Mouse (Mus musculus) forebrain, embryonic 10.5 days (tissue): Measurements from ENCODE around the gene Qrsl1. TPM values are rescaled to one million over a fixed set of nuclear protein-coding genes. Genes with fewer than 3 reads are reported as not detected.
A peak's percentile ranks its signal among the peaks of the same experiment; 100 is the strongest.
"Not testable (repeated sequence)": the region's sequence is repeated elsewhere in the genome, so short reads cannot be mapped to it uniquely, and the experiment has no call there.

Source experiments
- DNase-seq: peaks from one replicate; pipeline ENCODE4 v3.0.0-alpha.2; 2017; ENCODE audit warnings: low spot score; ENCODE audit errors: extremely low spot score
- H3K27ac ChIP-seq: fragments of 300-500 bp; sonication (generic); 2 replicates; pipeline ENCODE4 v1.5.1; 2016; ENCODE audit warnings: mild to moderate bottlenecking
- H3K27me3 ChIP-seq: fragments of 300-500 bp; sonication (generic); 2 replicates; pipeline ENCODE4 v1.6.1; 2016; ENCODE audit warnings: mild to moderate bottlenecking; ENCODE audit not compliant: poor library complexity, severe bottlenecking
- H3K36me3 ChIP-seq: fragments of 300-500 bp; sonication (generic); replicated peaks from 2 replicates; pipeline ENCODE4 v1.6.1; 2016; ENCODE audit warnings: mild to moderate bottlenecking, moderate library complexity
- H3K4me1 ChIP-seq: fragments of 300-500 bp; sonication (generic); 2 replicates; pipeline ENCODE4 v1.6.1; 2016
- H3K4me3 ChIP-seq: fragments of 300-500 bp; sonication (generic); 2 replicates; pipeline ENCODE4 v1.5.1; 2016; ENCODE audit warnings: mild to moderate bottlenecking, moderate library complexity
- H3K9me3 ChIP-seq: fragments of 300-500 bp; sonication (generic); 2 replicates; pipeline ENCODE4 v1.6.1; 2016; ENCODE audit warnings: mild to moderate bottlenecking, moderate library complexity
- WGBS: fragments of 180-500 bp; shearing (Covaris S2); methylation state at CpG from one replicate; pipeline ENCODE4 v1.1.7; 2016; 5-methylcytosine and 5-hydroxymethylcytosine counted together
- polyA plus RNA-seq: library from polyadenylated mRNA; unstranded; fragments of >200 nt; fragmentation: Nextera tagmentation; extraction: Ambion mirVana; gene quantifications from 2 replicates; pipeline ENCODE4 v1.2.1, GENCODE M21; 2016

Qrsl1 gene
- 25.2 and 28.8 TPM in 2 replicates for polyA plus RNA-seq

DNA sequence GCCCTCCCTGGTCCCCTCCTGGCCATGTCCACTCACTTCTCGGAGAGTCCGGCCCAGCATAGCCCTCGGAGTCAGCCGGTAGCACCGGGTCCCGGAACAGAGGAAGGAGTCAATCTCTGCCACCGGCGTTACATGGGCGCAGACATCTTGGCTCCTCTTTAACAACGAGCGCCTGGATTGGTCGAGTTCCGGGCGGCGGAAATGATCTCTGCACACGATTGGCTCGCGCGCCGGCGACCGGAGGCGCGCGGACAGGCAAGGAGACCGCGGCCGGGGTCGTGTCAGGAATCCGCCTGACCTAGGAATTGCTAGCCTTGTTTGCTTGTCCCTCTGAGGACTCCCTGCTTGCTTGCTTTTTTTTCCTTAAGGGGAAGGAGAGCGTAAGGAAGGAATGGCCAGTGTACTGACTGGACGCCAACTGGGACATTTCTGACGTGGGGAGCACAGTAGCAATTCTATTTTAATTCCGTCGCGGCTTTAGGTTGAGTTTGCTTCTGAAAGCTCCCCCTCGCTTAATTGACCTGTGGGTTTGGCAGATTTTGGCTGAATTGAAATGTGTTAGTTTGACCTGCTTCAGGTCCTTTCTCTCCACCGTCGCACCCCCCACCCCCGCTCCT lies at the start of gene Qrsl1, which contains the start of gene Rtn4ip1:
Gene Qrsl1 (minus strand): TSS at position 168 of the 617 bp plus-strand sequence.
Gene Rtn4ip1 (plus strand): TSS at position 230 of the 617 bp plus-strand sequence.
- peak; percentile 96 for DNase-seq
- Histone ChIP-seq H3K36me3 (peaks cover 18% of the 10 kb centered on the region; the same call in 1 of the 2 replicates), H3K4me3 (peak within 1 kb of the TSS; percentile 88), H3K27ac (peak within 1 kb of the TSS; percentile 95), H3K9me3 (no peaks in the 10 kb centered on the region), H3K27me3 (no peaks in the 10 kb centered on the region), H3K4me1 (peaks cover 22% of the 10 kb centered on the region)
- WGBS = under 1% methylated on average over 40 of the region's 40 CpGs

DNA sequence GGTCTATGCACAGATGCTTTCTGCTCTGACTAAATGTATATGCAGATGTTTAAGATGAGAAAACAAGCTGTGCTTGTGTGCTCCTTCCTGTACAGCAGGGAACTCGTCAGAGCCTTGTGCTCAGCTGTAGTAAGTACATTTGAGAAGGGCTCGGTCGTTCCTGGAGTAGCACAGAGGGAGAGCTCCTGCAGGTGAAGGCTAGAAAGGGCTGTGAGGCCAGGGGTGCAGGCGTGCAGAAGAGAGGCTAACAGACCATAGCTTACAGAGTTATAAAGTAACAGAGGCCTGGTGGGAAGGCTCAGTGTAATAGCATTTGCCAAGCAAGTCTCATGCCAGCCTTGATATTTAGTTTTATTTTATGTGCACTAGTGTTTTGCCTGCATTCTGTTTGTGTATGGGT lies 43.9 kb upstream of the Qrsl1 start:
- Histone ChIP-seq H3K9me3 (no peaks in the 10 kb centered on the region), H3K36me3 (peaks cover 27% of the 10 kb centered on the region), H3K27ac (no peak overlapping the region), H3K4me3 (no peak overlapping the region), H3K4me1 (0 out of 2 replicates have a peak, but pooled peaks cover 4% of the 10 kb centered on the region), H3K27me3 (no peaks in the 10 kb centered on the region)
- 89% methylated on average over 4 of the region's 4 CpGs for WGBS
- no peak for DNase-seq

DNA sequence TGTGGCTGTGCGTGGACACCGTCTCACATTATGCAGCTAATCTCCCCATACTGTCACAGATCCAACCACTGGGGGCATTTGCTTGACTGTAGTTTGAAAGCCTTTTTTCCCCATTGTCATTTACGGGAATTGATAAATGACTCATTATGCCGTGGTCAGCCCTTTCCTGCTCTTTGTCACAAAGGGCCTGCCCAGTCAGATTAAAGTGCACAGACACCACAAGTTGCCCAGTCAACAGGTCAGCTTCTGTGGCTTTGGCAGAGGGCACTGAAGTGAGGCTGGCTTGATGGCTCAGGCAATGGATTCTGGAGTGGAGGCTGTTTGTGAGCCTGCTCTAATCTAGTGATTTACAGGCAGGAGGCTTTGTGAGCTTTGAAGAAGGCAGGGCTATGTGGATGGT lies 42.2 kb upstream of the Qrsl1 start:
- Histone ChIP-seq H3K4me1 (0 out of 2 replicates have a peak, but pooled peaks cover 4% of the 10 kb centered on the region), H3K27ac (no peak overlapping the region), H3K4me3 (no peak overlapping the region), H3K36me3 (peaks cover 29% of the 10 kb centered on the region), H3K9me3 (no peaks in the 10 kb centered on the region), H3K27me3 (no peaks in the 10 kb centered on the region)
- WGBS = 68% methylated on average over 4 of the region's 4 CpGs
- DNase-seq = no peak

DNA sequence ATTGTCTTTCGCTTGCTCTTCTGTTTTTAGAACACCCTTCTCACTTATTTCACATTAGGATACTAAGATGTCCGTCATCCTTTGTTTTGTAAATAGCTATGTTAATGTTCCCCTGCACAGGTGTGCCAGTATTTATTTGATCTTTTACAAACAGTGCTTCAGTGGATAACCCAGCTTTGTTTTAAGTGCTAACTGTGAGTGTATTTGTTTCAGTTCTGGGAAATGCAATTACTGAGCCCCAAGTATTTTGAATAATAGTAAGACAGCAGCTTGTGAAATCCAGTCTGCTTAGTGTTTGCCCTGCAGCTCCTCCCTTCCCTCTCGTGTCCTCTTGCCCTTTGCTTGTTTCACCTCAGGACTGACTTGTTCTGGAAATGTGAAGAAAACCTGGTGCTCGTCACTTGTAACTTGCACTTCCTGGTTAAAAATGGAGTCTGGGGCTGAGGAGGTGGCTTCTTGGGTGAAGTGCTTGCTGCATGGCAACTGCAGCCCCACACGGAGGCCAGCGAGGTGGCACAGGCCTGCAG lies 37.7 kb upstream of the Qrsl1 start:
- H3K27ac ChIP-seq = no peak overlapping the region
- DNase-seq = no peak
- H3K4me3 ChIP-seq = no peak overlapping the region
- WGBS = 80% methylated on average over 6 of the region's 6 CpGs
- H3K9me3 ChIP-seq = no peaks in the 10 kb centered on the region
- H3K4me1 ChIP-seq = 0 out of 2 replicates have a peak, but pooled peaks cover 4% of the 10 kb centered on the region
- H3K27me3 ChIP-seq = no peaks in the 10 kb centered on the region
- peaks cover 27% of the 10 kb centered on the region for H3K36me3 ChIP-seq

DNA sequence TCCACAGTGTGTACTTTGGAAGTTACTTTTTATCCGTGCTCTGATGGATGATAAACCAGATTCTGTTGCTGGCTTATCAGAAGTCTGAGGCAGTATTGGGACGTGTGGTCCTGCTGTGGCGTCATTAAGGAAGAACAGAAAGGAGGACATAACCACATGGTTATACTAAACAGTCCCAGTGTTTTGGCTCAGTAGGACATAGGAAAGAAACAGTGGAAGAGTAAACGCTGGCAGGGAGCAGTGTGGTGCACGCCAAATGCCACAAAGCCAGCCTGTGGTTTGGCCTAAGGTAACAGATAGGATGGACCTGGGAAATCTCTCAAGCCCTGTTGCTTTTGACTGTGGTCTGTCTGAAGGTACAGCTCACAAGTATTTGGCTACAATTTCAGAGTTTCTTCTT lies 27.1 kb upstream of the Qrsl1 start:
- Histone ChIP-seq H3K4me1 (no peaks in the 10 kb centered on the region), H3K36me3 (peaks cover 60% of the 10 kb centered on the region), H3K27ac (no peak overlapping the region), H3K9me3 (no peaks in the 10 kb centered on the region), H3K4me3 (no peak overlapping the region), H3K27me3 (no peaks in the 10 kb centered on the region)
- WGBS = 89% methylated on average over 5 of the region's 5 CpGs
- DNase-seq = no peak

DNA sequence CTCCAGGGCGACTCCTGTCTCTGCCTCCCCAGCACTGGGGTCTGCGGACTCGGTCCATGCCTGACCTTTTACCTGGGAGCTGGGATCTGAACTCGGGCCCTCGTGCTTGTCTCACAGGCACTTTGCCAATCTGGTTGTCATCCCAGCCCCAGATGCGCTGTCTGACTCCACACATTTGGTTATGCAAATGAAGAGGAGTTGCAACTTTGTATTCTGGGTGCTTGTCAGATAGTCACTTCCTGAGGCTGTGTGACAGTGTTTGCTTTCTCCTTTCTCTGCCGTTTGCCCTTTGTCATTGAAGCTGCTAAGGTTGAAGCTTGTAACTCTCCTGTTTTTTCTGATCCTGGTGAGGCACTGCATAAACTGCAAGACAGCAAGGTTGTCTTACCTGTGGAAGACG lies 26.2 kb upstream of the Qrsl1 start:
- Histone ChIP-seq H3K27me3 (no peaks in the 10 kb centered on the region), H3K4me3 (no peak overlapping the region), H3K27ac (no peak overlapping the region), H3K4me1 (no peaks in the 10 kb centered on the region), H3K36me3 (peaks cover 63% of the 10 kb centered on the region), H3K9me3 (no peaks in the 10 kb centered on the region)
- WGBS = 91% methylated on average over 8 of the region's 8 CpGs
- DNase-seq = no peak

DNA sequence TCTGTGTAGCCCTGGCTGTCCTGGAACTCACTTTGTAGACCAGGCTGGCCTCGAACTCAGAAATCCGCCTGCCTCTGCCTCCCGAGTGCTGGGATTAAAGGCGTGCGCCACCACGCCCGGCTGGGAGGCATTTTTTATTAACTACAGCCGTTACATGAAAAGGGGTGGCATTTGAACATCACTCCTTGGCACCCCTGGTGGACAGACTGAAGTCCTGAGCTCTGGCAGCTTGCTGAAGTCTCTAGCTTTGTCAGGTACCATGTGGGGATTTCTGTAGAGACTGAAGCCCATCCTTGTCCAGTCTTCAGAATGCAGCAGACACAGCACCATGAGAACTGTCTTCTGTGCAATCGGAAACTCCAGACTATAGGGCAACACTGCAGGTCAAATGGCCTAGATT lies 24.2 kb upstream of the Qrsl1 start:
- not testable (repeated sequence) for H3K4me1 ChIP-seq, H3K9me3 ChIP-seq, H3K27ac ChIP-seq, H3K4me3 ChIP-seq, H3K27me3 ChIP-seq, DNase-seq
- H3K36me3 ChIP-seq = peaks cover 55% of the 10 kb centered on the region
- WGBS = 95% methylated on average over 9 of the region's 9 CpGs

DNA sequence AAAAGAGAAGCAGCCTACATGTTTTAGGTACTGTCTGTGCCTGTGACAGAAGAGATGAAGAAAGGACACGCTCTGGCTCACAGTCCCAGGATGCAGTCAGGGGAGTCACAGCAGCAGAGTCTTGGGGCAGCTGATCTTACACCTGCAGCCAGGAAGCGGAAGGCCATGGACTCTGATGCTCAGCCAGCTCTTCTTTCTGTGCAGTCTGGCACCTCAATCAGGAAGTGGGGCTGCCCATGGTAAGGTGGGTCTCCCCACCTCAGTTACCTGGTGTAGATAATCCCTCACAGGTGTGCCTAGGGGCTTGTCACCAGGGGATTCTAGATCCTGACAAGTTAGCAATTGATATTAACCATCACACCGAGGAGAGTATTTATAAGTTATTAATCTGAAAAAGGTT lies 21.6 kb upstream of the Qrsl1 start:
- H3K4me3 ChIP-seq = no peak overlapping the region
- WGBS = 91% methylated on average over 3 of the region's 3 CpGs
- DNase-seq = no peak
- no peak overlapping the region for H3K27ac ChIP-seq
- no peaks in the 10 kb centered on the region for H3K4me1 ChIP-seq
- no peaks in the 10 kb centered on the region for H3K27me3 ChIP-seq
- H3K36me3 ChIP-seq = peaks cover 31% of the 10 kb centered on the region
- H3K9me3 ChIP-seq = no peaks in the 10 kb centered on the region

DNA sequence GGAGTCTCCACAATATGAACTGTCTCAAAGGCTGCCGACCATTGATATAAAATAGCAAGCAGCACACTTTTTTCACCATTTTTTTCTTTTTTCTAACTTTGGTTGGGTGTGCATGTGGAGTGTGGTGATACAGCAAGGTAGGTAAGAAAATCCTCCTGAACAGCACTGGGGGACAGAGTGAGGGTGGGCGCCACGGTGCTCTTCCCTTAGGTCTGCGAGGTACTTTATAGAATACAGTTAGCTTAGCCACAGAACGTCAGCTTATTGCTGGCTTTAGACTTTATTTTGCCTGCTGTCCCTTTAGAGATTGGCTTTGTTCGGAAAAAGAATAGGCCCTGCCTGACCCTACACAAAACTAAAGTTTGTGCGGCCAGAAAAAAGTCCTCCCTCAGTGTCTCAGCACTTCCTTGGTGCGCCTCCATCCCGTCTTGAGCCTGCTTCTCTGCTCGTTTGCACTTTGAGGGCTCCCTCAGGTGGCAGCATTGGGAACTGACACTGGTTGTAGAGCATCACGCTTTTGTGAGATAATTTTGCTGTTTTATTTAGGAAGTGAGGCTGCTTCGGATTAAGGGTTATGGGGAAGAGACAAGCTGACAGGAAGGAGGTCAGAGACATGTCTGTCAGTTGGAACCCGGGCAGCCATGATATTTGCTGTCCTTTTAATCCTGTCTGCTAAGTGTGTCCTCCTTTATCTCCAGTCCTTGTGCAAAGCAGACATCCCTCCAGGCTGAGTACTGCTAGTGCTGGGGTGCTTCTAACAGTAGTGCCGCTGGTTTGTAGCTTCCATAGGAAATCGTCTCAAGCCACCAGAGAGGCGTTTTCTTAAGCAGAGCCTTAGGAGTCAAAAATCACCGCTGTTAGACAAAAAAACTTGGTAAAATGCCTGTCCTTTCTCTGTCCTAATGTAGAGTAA lies 17.4 kb upstream of the Qrsl1 start:
- no peaks in the 10 kb centered on the region for H3K4me1 ChIP-seq
- DNase-seq = peak; percentile 75
- WGBS = 42% methylated on average over 17 of the region's 17 CpGs
- no peak overlapping the region for H3K4me3 ChIP-seq
- no peaks in the 10 kb centered on the region for H3K27me3 ChIP-seq
- no peaks in the 10 kb centered on the region for H3K9me3 ChIP-seq
- peaks cover 24% of the 10 kb centered on the region for H3K36me3 ChIP-seq
- no peak overlapping the region for H3K27ac ChIP-seq

DNA sequence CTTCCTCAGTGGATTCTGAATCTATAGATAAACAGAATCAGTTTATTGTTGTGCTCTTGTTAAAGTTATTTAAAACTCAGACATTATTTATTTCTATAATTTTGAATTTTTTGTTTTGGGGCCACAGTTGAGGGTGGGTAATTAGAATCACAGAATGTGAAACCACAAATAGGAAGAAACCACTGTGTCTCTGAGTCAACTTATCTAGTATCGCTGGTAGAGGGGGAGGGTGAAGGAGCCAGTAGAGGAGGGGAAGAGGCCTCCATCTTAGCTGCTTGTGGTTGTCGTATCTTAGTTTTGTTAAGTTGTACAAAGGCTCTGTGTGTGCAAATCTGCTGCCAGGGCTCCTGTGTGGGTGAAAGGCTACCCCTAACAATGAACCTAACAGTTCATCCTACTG lies 15.2 kb upstream of the Qrsl1 start:
- no peak overlapping the region for H3K27ac ChIP-seq
- H3K4me1 ChIP-seq = no peaks in the 10 kb centered on the region
- 85% methylated on average over 2 of the region's 2 CpGs for WGBS
- H3K27me3 ChIP-seq = no peaks in the 10 kb centered on the region
- H3K4me3 ChIP-seq = no peak overlapping the region
- H3K36me3 ChIP-seq = peaks cover 13% of the 10 kb centered on the region
- H3K9me3 ChIP-seq = no peaks in the 10 kb centered on the region
- no peak for DNase-seq

DNA sequence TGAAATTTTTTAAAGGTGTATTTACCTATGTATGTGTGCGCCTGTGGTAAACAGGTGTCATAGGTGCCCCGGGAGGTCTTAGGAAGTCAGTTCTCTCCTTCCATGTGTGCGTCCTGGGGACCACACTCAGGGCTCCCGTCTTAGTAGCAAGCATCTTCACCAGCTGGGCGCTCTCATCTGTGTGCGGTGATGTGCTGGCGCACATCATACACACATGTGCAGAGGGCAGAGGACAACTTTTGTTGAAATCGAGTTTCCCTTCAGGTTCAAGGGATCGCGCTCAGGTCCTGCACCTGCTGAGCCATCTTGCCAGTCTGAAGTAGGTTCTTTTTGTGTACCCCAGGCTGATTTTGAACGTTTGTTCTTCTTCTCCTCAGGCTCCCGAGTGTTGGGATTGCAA lies 14.6 kb upstream of the Qrsl1 start:
- Histone ChIP-seq H3K27ac (no peak overlapping the region), H3K9me3 (no peaks in the 10 kb centered on the region), H3K36me3 (peaks cover 13% of the 10 kb centered on the region), H3K4me3 (no peak overlapping the region), H3K27me3 (no peaks in the 10 kb centered on the region), H3K4me1 (no peaks in the 10 kb centered on the region)
- DNase-seq = no peak
- 84% methylated on average over 12 of the region's 12 CpGs for WGBS

DNA sequence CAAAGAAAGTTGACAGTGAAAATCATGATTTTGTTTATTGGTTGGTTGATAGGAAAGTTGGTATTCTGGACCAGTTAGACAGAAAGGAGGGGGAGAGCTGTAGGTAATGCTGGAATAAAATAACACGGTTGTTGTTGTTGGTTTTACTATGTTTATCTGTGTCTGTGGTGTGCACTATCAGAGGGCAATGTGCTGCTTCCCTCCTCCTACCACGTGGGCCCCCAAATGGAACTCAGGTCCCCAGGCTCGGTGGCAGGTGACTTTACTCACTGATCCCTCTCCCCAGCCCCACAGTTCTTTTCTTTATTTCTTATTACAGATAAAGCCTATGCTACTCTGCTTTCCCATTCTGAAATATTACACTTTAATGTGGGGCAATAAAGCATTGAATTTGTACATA lies 10.7 kb upstream of the Qrsl1 start:
- Histone ChIP-seq H3K27ac (no peak overlapping the region), H3K27me3 (no peaks in the 10 kb centered on the region), H3K4me3 (no peak overlapping the region), H3K4me1 (no peaks in the 10 kb centered on the region), H3K9me3 (no peaks in the 10 kb centered on the region), H3K36me3 (peaks cover 19% of the 10 kb centered on the region)
- 82% methylated on average over 3 of the region's 3 CpGs for WGBS
- DNase-seq = no peak

DNA sequence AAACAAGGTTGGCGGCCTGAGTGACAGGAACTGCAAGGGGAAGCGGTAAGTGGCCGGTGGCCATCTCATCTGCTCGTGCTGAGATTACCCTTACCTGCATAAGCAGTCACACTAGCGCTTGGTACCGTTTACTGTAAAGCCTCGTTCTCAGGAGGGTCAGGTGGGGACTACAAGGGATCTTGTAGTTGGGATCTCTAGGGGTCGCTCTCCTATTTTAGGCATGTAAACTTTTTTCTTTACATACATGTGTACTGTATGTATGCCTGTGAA lies 9.3 kb upstream of the Qrsl1 start:
- Histone ChIP-seq H3K27me3 (no peaks in the 10 kb centered on the region), H3K9me3 (no peaks in the 10 kb centered on the region), H3K36me3 (peaks cover 19% of the 10 kb centered on the region), H3K4me1 (no peaks in the 10 kb centered on the region), H3K4me3 (no peak overlapping the region), H3K27ac (no peak overlapping the region)
- WGBS = 93% methylated on average over 8 of the region's 8 CpGs
- no peak for DNase-seq
